Mouse (Mus musculus) bone marrow, adult 2 months (tissue): ENCODE data around the gene Stat4.

Source experiments
- CTCF ChIP-seq: fragments of 200-500 bp; IDR thresholded peaks from 2 replicates; pipeline ENCODE4 v1.5.1; 2011; ENCODE audit warnings: low read length, control low read depth; ENCODE audit not compliant: control insufficient read depth, insufficient read depth
- POLR2A ChIP-seq: fragments of 200-500 bp; IDR thresholded peaks from 2 replicates; pipeline ENCODE4 v1.6.1; 2011; ENCODE audit warnings: low read depth, mild to moderate bottlenecking, control low read depth, low read length, borderline replicate concordance; ENCODE audit not compliant: control insufficient read depth

- TF ChIP-seq CTCF (no peak), POLR2A (no peak)
Observed at GRCm38 (mm10) chr1:52008947-52009346, 22.0 kb downstream of the Stat4 start.
